Mouse (Mus musculus): Measurements from ENCODE around the gene Armc5. TPM values are rescaled to one million over a fixed set of nuclear protein-coding genes. Genes with fewer than 3 reads are reported as not detected.

Gene Armc5
- total and polyA plus RNA-seq, 3 experiments: 14.6 to 23.7 TPM; not detected in 1

GRCm38 (mm10) chr7:128270431-128270850, 33.3 kb downstream of the Armc5 start (continued):
- TF ChIP-seq USF2 (IDR thresholded peaks at IDR 0.05; ENCODE audit: borderline replicate concordance in 1 of 2, insufficient read depth in 1 of 2, low read depth in 1 of 2, low read length in 2 of 2) (no peak), NELFE (IDR thresholded peaks at IDR 0.05; ENCODE audit: low read depth, low read length) (no peak), BHLHE40 (IDR thresholded peaks at IDR 0.05; ENCODE audit: borderline replicate concordance, low read depth, low read length) (peak; percentile 40; the same call in 1 of the 2 replicates), MYC (IDR thresholded peaks at IDR 0.05; ENCODE audit: low read depth, low read length) (0 out of 2 replicates have a peak, but pooled peaks have one; percentile 51), MAZ (IDR thresholded peaks at IDR 0.05; ENCODE audit: low read depth, low read length) (no peak), MEF2A (IDR thresholded peaks at IDR 0.05; ENCODE audit: extremely low read depth, insufficient replicate concordance, low read depth, low read length, poor library complexity, severe bottlenecking) (no peak)

- no peak overlapping the region for H3K4me3 ChIP-seq (ENCODE audit: control insufficient read depth in 1 of 2, insufficient read depth in 1 of 2, low read depth in 2 of 2, low read length in 2 of 2)
- no peak for DNase-seq (ENCODE audit: low read depth, low spot score)
Observed at GRCm38 (mm10) chr7:128271496-128271895, 34.4 kb downstream of the Armc5 start.

GRCm38 (mm10) chr7:128276051-128276450, 38.9 kb downstream of the Armc5 start:
- Histone ChIP-seq H3K27me3 (ENCODE audit: control insufficient read depth in 1 of 2, insufficient read depth in 2 of 2, low read length in 2 of 2) (no peaks in the 10 kb centered on the region), H3K4me1 (ENCODE audit: control insufficient read depth in 1 of 2, insufficient read depth in 2 of 2, low read length in 2 of 2) (0 out of 4 replicates have a peak, but pooled peaks cover 0 to under 1% of the 10 kb centered on the region in 2 experiments), H3K36me3 (ENCODE audit: control insufficient read depth in 1 of 2, insufficient read depth in 2 of 2, low read length in 2 of 2) (peaks cover 0 to 7% of the 10 kb centered on the region in 2 experiments; a peak in 2 of 4 replicates), H3K9ac (ENCODE audit: control insufficient read depth, low read depth, low read length, poor library complexity, severe bottlenecking) (no peak overlapping the region), H3K9me3 (replicated peaks; ENCODE audit: insufficient read depth, low read length) (no peaks in the 10 kb centered on the region), H3K27ac (ENCODE audit: control insufficient read depth, low read depth, low read length) (no peak overlapping the region), H3K4me3 (ENCODE audit: control insufficient read depth in 1 of 2, insufficient read depth in 1 of 2, low read depth in 2 of 2, low read length in 2 of 2) (no peak overlapping the region), H3K79me2 (ENCODE audit: control insufficient read depth, insufficient read depth, low read length, poor library complexity) (no peaks in the 10 kb centered on the region)
- DNase-seq (ENCODE audit: low read depth, low spot score): no peak
- no peak for TF ChIP-seq MYC (IDR thresholded peaks at IDR 0.05; ENCODE audit: low read depth, low read length)
- TF ChIP-seq POLR2AphosphoS5 (IDR thresholded peaks at IDR 0.05; ENCODE audit: borderline replicate concordance, low read depth, low read length): no peak
- no peak for TF ChIP-seq USF2 (IDR thresholded peaks at IDR 0.05; ENCODE audit: borderline replicate concordance in 1 of 2, insufficient read depth in 1 of 2, low read depth in 1 of 2, low read length in 2 of 2)
- TF ChIP-seq SMC3 (IDR thresholded peaks at IDR 0.05; ENCODE audit: low read depth, low read length): no peak
- no peak for TF ChIP-seq GATA1 (IDR thresholded peaks at IDR 0.05; ENCODE audit: low read depth, low read length)
- no peak for TF ChIP-seq UBTF (IDR thresholded peaks at IDR 0.05; ENCODE audit: borderline replicate concordance, insufficient read depth, low read depth, low read length)
- no peak for TF ChIP-seq NRF1 (IDR thresholded peaks at IDR 0.05; ENCODE audit: insufficient read depth, low read depth, low read length, poor library complexity, severe bottlenecking)
- TF ChIP-seq CHD1 (IDR thresholded peaks at IDR 0.05; ENCODE audit: low read depth, low read length): no peak

More at GRCm38 (mm10) chr7:128271496-128271895, 34.4 kb downstream of the Armc5 start:
- TF ChIP-seq CHD1 (IDR thresholded peaks at IDR 0.05; ENCODE audit: low read depth, low read length) (no peak), POLR2AphosphoS5 (IDR thresholded peaks at IDR 0.05; ENCODE audit: borderline replicate concordance, low read depth, low read length) (no peak), MAFK (IDR thresholded peaks at IDR 0.05; ENCODE audit: borderline replicate concordance, low read depth, low read length) (no peak), ZNF384 (IDR thresholded peaks at IDR 0.05; ENCODE audit: low read depth, low read length) (no peak), NRF1 (IDR thresholded peaks at IDR 0.05; ENCODE audit: insufficient read depth, low read depth, low read length, poor library complexity, severe bottlenecking) (no peak), MYB (IDR thresholded peaks at IDR 0.05; ENCODE audit: low read depth, low read length) (no peak), GATA1 (IDR thresholded peaks at IDR 0.05; ENCODE audit: low read depth, low read length) (no peak), E2F4 (IDR thresholded peaks at IDR 0.05; ENCODE audit: borderline replicate concordance, low read depth, low read length) (no peak), MXI1 (IDR thresholded peaks at IDR 0.05; ENCODE audit: low read depth, low read length) (no peak), MAZ (IDR thresholded peaks at IDR 0.05; ENCODE audit: low read depth, low read length) (no peak), TCF12 (IDR thresholded peaks at IDR 0.05; ENCODE audit: low read depth, low read length) (no peak), UBTF (IDR thresholded peaks at IDR 0.05; ENCODE audit: borderline replicate concordance, insufficient read depth, low read depth, low read length) (no peak), KAT2A (conservative IDR thresholded peaks at IDR 0.05; ENCODE audit: low read depth, low read length) (no peak), ZC3H11A (IDR thresholded peaks at IDR 0.05; ENCODE audit: low read depth, low read length) (no peak), MEF2A (IDR thresholded peaks at IDR 0.05; ENCODE audit: extremely low read depth, insufficient replicate concordance, low read depth, low read length, poor library complexity, severe bottlenecking) (no peak)
- peaks cover 0 to 2% of the 10 kb centered on the region in 2 experiments; a peak in 1 of 4 replicates for H3K36me3 ChIP-seq (ENCODE audit: control insufficient read depth in 1 of 2, insufficient read depth in 2 of 2, low read length in 2 of 2)
- peaks cover 0 to 11% of the 10 kb centered on the region in 2 experiments; a peak in 3 of 4 replicates for H3K4me1 ChIP-seq (ENCODE audit: control insufficient read depth in 1 of 2, insufficient read depth in 2 of 2, low read length in 2 of 2)
- H3K79me2 ChIP-seq (ENCODE audit: control insufficient read depth, insufficient read depth, low read length, poor library complexity): no peaks in the 10 kb centered on the region
- no peak overlapping the region for H3K27ac ChIP-seq (ENCODE audit: control insufficient read depth, low read depth, low read length)
- no peaks in the 10 kb centered on the region for H3K9me3 ChIP-seq (replicated peaks; ENCODE audit: insufficient read depth, low read length)
- no peaks in the 10 kb centered on the region for H3K27me3 ChIP-seq (ENCODE audit: control insufficient read depth in 1 of 2, insufficient read depth in 2 of 2, low read length in 2 of 2)
- no peak overlapping the region for H3K9ac ChIP-seq (ENCODE audit: control insufficient read depth, low read depth, low read length, poor library complexity, severe bottlenecking)

Data from MEL (cell line).